Mouse (Mus musculus) neural tube, embryonic 11.5 days (tissue): ENCODE measurements at regions not wholly inside any gene's neighbourhood (a gene's known extent, or its start where the extent isn't known, plus 50 kb on each side); places are given as distances from the start of the nearest gene placed in this dataset.

ENCODE experiments used
- ATAC-seq: fragments of 200-750 bp; cut with Nextera tagmentation; 2 replicates; pipeline ENCODE4 v1.8.0; 2017; ENCODE audit warnings: moderate number of reproducible peaks, mild to moderate bottlenecking, moderate TSS enrichment, moderate library complexity; ENCODE audit not compliant: insufficient read depth, low FRiP score, low TSS enrichment
- DNase-seq: peaks from one replicate; pipeline ENCODE4 v3.0.0-alpha.2; 2015; ENCODE audit warnings: low spot score
- H3K27ac ChIP-seq: fragments of 300-500 bp; sonication (generic); 2 replicates; pipeline ENCODE4 v1.5.1; 2014; ENCODE audit warnings: low read depth, mild to moderate bottlenecking, low read length
- H3K27me3 ChIP-seq: fragments of 300-500 bp; sonication (generic); 2 replicates; pipeline ENCODE4 v1.6.1; 2014; ENCODE audit warnings: mild to moderate bottlenecking, low read length, mixed read lengths; ENCODE audit not compliant: control insufficient read depth, insufficient read depth
- H3K36me3 ChIP-seq: fragments of 300-500 bp; sonication (generic); 2 replicates; pipeline ENCODE4 v1.6.1; 2014; ENCODE audit warnings: mild to moderate bottlenecking, low read length, moderate library complexity, mixed read lengths; ENCODE audit not compliant: control insufficient read depth, insufficient read depth
- H3K4me1 ChIP-seq: fragments of 300-500 bp; sonication (generic); 2 replicates; pipeline ENCODE4 v1.6.1; 2014; ENCODE audit warnings: low read length, mixed read lengths; ENCODE audit not compliant: control insufficient read depth, insufficient read depth
- H3K4me2 ChIP-seq: fragments of 300-500 bp; sonication (generic); 2 replicates; pipeline ENCODE4 v1.6.1; 2014; ENCODE audit warnings: low read depth, mild to moderate bottlenecking, moderate library complexity
- H3K4me3 ChIP-seq: fragments of 300-500 bp; sonication (generic); 2 replicates; pipeline ENCODE4 v1.5.1; 2014; ENCODE audit warnings: low read depth, low read length
- H3K9ac ChIP-seq: fragments of 300-500 bp; sonication (generic); 2 replicates; pipeline ENCODE4 v1.6.1; 2014; ENCODE audit warnings: mild to moderate bottlenecking, low read length
- H3K9me3 ChIP-seq: fragments of 300-500 bp; sonication (generic); 2 replicates; pipeline ENCODE4 v1.6.1; 2016; ENCODE audit warnings: low read length; ENCODE audit not compliant: control insufficient read depth
- WGBS: fragments of 180-500 bp; shearing (Covaris S2); extraction: QIAGEN DNeasy Blood & Tissue Kit; methylation state at CpG from one replicate; pipeline ENCODE4 v1.1.7; 2014; 5-methylcytosine and 5-hydroxymethylcytosine counted together

GRCm38 (mm10) chr17:62470739-62471138, 410.4 kb downstream of the Efna5 start:
- no peak overlapping the region for H3K4me3 ChIP-seq
- WGBS = 90% methylated on average over 5 of the region's 5 CpGs
- no peak overlapping the region for H3K27ac ChIP-seq
- ATAC-seq (no peak), DNase-seq (no peak)
- no peaks in the 10 kb centered on the region for H3K4me1 ChIP-seq
- no peaks in the 10 kb centered on the region for H3K27me3 ChIP-seq
- H3K9me3 ChIP-seq = no peaks in the 10 kb centered on the region
- no peak overlapping the region for H3K4me2 ChIP-seq
- H3K9ac ChIP-seq = no peak overlapping the region
- H3K36me3 ChIP-seq = no peaks in the 10 kb centered on the region

- ATAC-seq = no peak
- Histone ChIP-seq H3K27ac (no peak overlapping the region), H3K9me3 (no peaks in the 10 kb centered on the region), H3K27me3 (no peaks in the 10 kb centered on the region), H3K9ac (no peak overlapping the region), H3K4me3 (no peak overlapping the region), H3K36me3 (no peaks in the 10 kb centered on the region), H3K4me2 (no peak overlapping the region), H3K4me1 (no peaks in the 10 kb centered on the region)
- 93% methylated on average over 1 of the region's 1 CpGs for WGBS
- DNase-seq = no peak
Measured at GRCm38 (mm10) chr17:62469367-62469766, 411.8 kb downstream of the Efna5 start.

GRCm38 (mm10) chr17:62468859-62469258, 412.3 kb downstream of the Efna5 start:
- H3K4me2 ChIP-seq = no peak overlapping the region
- H3K27me3 ChIP-seq = no peaks in the 10 kb centered on the region
- H3K4me3 ChIP-seq = no peak overlapping the region
- H3K9ac ChIP-seq = no peak overlapping the region
- no peak for DNase-seq
- H3K36me3 ChIP-seq = no peaks in the 10 kb centered on the region
- no peaks in the 10 kb centered on the region for H3K4me1 ChIP-seq
- no peak for ATAC-seq
- 76% methylated on average over 7 of the region's 7 CpGs for WGBS
- no peak overlapping the region for H3K27ac ChIP-seq
- H3K9me3 ChIP-seq = no peaks in the 10 kb centered on the region

GRCm38 (mm10) chr17:62467072-62467471, 414.0 kb downstream of the Efna5 start:
- Histone ChIP-seq H3K4me2 (no peak overlapping the region), H3K9me3 (no peaks in the 10 kb centered on the region), H3K36me3 (no peaks in the 10 kb centered on the region), H3K9ac (no peak overlapping the region), H3K27me3 (no peaks in the 10 kb centered on the region), H3K27ac (no peak overlapping the region), H3K4me1 (no peaks in the 10 kb centered on the region), H3K4me3 (no peak overlapping the region)
- 89% methylated on average over 5 of the region's 5 CpGs for WGBS
- DNase-seq (no peak), ATAC-seq (no peak)

GRCm38 (mm10) chr17:62464994-62465393, 416.1 kb downstream of the Efna5 start:
- Histone ChIP-seq H3K4me3 (no peak overlapping the region), H3K4me1 (no peaks in the 10 kb centered on the region), H3K4me2 (no peak overlapping the region), H3K36me3 (no peaks in the 10 kb centered on the region), H3K9ac (no peak overlapping the region), H3K27me3 (no peaks in the 10 kb centered on the region), H3K27ac (no peak overlapping the region), H3K9me3 (no peaks in the 10 kb centered on the region)
- WGBS = 74% methylated on average over 4 of the region's 4 CpGs
- no peak for DNase-seq
- no peak for ATAC-seq

GRCm38 (mm10) chr17:62464228-62464627, 416.9 kb downstream of the Efna5 start:
- no peak overlapping the region for H3K4me2 ChIP-seq
- H3K4me3 ChIP-seq = no peak overlapping the region
- no peak overlapping the region for H3K9ac ChIP-seq
- 70% methylated on average over 4 of the region's 4 CpGs for WGBS
- H3K9me3 ChIP-seq = no peaks in the 10 kb centered on the region
- DNase-seq = no peak
- H3K27ac ChIP-seq = no peak overlapping the region
- H3K27me3 ChIP-seq = no peaks in the 10 kb centered on the region
- H3K4me1 ChIP-seq = no peaks in the 10 kb centered on the region
- no peaks in the 10 kb centered on the region for H3K36me3 ChIP-seq
- ATAC-seq = no peak

GRCm38 (mm10) chr17:62461304-62462245, 419.5 kb downstream of the Efna5 start:
- Histone ChIP-seq H3K9me3 (no peaks in the 10 kb centered on the region), H3K4me2 (no peak overlapping the region), H3K9ac (no peak overlapping the region), H3K27me3 (no peaks in the 10 kb centered on the region), H3K27ac (no peak overlapping the region), H3K4me1 (no peaks in the 10 kb centered on the region), H3K36me3 (no peaks in the 10 kb centered on the region), H3K4me3 (no peak overlapping the region)
- DNase-seq = no peak
- ATAC-seq = no peak
- 69% methylated on average over 17 of the region's 17 CpGs for WGBS

GRCm38 (mm10) chr17:62458964-62459363, 422.2 kb downstream of the Efna5 start:
- 26% methylated on average over 7 of the region's 7 CpGs for WGBS
- H3K27ac ChIP-seq = no peak overlapping the region
- H3K36me3 ChIP-seq = no peaks in the 10 kb centered on the region
- H3K4me3 ChIP-seq = no peak overlapping the region
- H3K4me1 ChIP-seq = no peaks in the 10 kb centered on the region
- no peaks in the 10 kb centered on the region for H3K9me3 ChIP-seq
- no peaks in the 10 kb centered on the region for H3K27me3 ChIP-seq
- no peak overlapping the region for H3K9ac ChIP-seq
- DNase-seq (peak; percentile 68), ATAC-seq (no peak)
- no peak overlapping the region for H3K4me2 ChIP-seq

- Histone ChIP-seq H3K9me3 (no peaks in the 10 kb centered on the region), H3K27ac (no peak overlapping the region), H3K9ac (no peak overlapping the region), H3K4me1 (no peaks in the 10 kb centered on the region), H3K27me3 (no peaks in the 10 kb centered on the region), H3K4me2 (no peak overlapping the region), H3K4me3 (no peak overlapping the region), H3K36me3 (no peaks in the 10 kb centered on the region)
- WGBS = 87% methylated on average over 4 of the region's 4 CpGs
- ATAC-seq (no peak), DNase-seq (no peak)
Measured at GRCm38 (mm10) chr17:62438045-62438444, 443.1 kb downstream of the Efna5 start.
